Mouse (Mus musculus): Measurements from ENCODE around the gene Ywhah. TPM values are rescaled to one million over a fixed set of nuclear protein-coding genes. Genes with fewer than 3 reads are reported as not detected.

Ywhah gene
- polyA plus RNA-seq (2012; rRNA removed), result 354 and 391 TPM in 2 replicates

DNA sequence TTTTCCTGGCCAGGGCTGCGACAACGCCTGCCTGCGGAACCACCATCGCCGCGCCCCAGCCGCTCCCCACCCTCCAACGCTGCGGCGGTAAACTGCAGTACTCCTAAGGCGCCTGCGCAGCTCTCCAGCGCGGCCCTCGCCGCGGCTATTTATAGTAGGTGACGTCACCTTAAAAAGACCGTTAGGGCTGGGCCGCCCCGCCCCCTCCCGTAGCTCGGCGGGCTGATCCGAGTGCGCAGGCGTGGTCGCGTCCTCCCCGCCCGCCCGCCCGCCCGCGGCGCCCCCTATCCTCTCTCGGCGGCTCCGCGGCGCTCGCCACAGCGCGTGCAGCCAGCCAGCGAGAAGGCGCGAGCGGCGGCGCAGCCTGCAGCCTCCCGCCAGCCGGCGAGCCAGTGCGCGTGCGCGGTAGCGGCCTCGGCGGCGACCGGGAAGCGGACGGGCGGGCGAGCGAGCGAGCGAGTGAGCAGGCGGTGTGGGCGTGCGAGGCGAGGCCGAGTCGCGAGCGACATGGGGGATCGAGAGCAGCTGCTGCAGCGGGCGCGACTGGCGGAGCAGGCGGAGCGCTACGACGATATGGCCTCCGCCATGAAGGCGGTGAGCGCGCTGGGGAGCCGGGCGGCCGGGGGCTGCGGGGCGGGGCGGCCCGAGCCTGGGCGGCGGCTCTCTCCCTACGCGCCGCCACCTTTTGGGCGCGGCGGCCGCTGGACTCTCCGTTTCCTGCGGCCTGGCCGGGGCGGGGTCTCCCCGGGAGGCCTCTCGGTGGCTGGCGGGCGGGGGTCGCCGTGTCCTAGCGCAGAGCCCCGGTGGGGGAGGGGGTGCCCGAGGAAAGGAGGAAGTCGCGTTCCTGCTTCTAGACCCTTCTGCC lies at the start of gene Ywhah:
TSS of gene Ywhah (plus strand) at position 256 of the 865 bp plus-strand sequence.

Other genes starting within 250 kb of the Ywhah start
- gene Pisd, start 233.2 kb upstream of the Ywhah start, polyA plus RNA-seq (2012; rRNA removed), result 73.5 and 73.9 TPM in 2 replicates
- 0.34 and 1.2 TPM in 2 replicates for gene Gm20671, start 191.7 kb upstream of the Ywhah start, polyA plus RNA-seq (2012; rRNA removed)
- gene Prr14l, start 164.6 kb upstream of the Ywhah start, polyA plus RNA-seq (2012; rRNA removed), result 13.2 and 13.6 TPM in 2 replicates
- gene Depdc5, start 155.1 kb upstream of the Ywhah start, polyA plus RNA-seq (2012; rRNA removed), result 37.1 and 44.8 TPM in 2 replicates
- 0.02 and 0.06 TPM in 2 replicates for gene Slc5a1, start 85.4 kb downstream of the Ywhah start, polyA plus RNA-seq (2012; rRNA removed)
- 3.0 and 6.5 TPM in 2 replicates for gene Spon2, start 199.6 kb downstream of the Ywhah start, polyA plus RNA-seq (2012; rRNA removed)